Mouse (Mus musculus) layer of hippocampus, adult 8-10 months (tissue): Measurements from ENCODE around the gene Dlx5. TPM values are rescaled to one million over a fixed set of nuclear protein-coding genes. Genes with fewer than 3 reads are reported as not detected.

Experiments
- DNase-seq, 2 experiments: peaks; one replicate each; pipeline ENCODE4 v3.0.0; 2022; ENCODE audit warnings: low spot score in 2 of 2
- total RNA-seq, 4 experiments: library from RNA; stranded (reverse); gene quantifications; 2 replicates each; pipeline ENCODE4 v1.2.4; 2022

Dlx5 gene
- total RNA-seq, result 1 to 10 TPM; 3.8 to 6.0 (median 4.7) TPM

GRCm38 (mm10) chr6:6881638-6882190, at the start of gene Dlx5:
Gene Dlx5 (minus strand): TSS chr6:6882085.
- DNase-seq, result peak in 1 of 2 experiments; percentile 36

- DNase-seq, result no peak
These were observed 49.6 kb upstream of the Dlx5 start for GRCm38 (mm10) chr6:6931507-6931906.

GRCm38 (mm10) chr6:6930831-6931230, 48.9 kb upstream of the Dlx5 start:
- no peak for DNase-seq

- peak in 1 of 2 experiments; percentile 4 for DNase-seq
These were observed 43.4 kb upstream of the Dlx5 start for GRCm38 (mm10) chr6:6925264-6925663.

- DNase-seq, result no peak
These were observed 35.4 kb upstream of the Dlx5 start for GRCm38 (mm10) chr6:6917334-6917733.

- no peak for DNase-seq
These were observed 33.6 kb upstream of the Dlx5 start for GRCm38 (mm10) chr6:6915526-6915915.

GRCm38 (mm10) chr6:6914849-6915525, 33.1 kb upstream of the Dlx5 start:
- peak in 1 of 2 experiments; percentile 33 for DNase-seq

- no peak for DNase-seq
These were observed 32.4 kb upstream of the Dlx5 start for GRCm38 (mm10) chr6:6914304-6914703.

GRCm38 (mm10) chr6:6909586-6909985, 27.7 kb upstream of the Dlx5 start:
- DNase-seq, result no peak

- no peak for DNase-seq
These were observed 8.2 kb upstream of the Dlx5 start for GRCm38 (mm10) chr6:6890047-6890446.

- no peak for DNase-seq
These were observed 4.3 kb upstream of the Dlx5 start for GRCm38 (mm10) chr6:6886225-6886624.

- DNase-seq, result peak in 1 of 2 experiments; percentile 51
These were observed 3.0 kb upstream of the Dlx5 start for GRCm38 (mm10) chr6:6884897-6885296.

GRCm38 (mm10) chr6:6882266-6882797, 447 bp upstream of the Dlx5 start:
- DNase-seq, result peak in 1 of 2 experiments; percentile 4

GRCm38 (mm10) chr6:6881115-6881637, 709 bp downstream of the Dlx5 start:
- no peak for DNase-seq

GRCm38 (mm10) chr6:6880361-6881114, 1.3 kb downstream of the Dlx5 start:
- DNase-seq, result no peak

GRCm38 (mm10) chr6:6879371-6880325, 2.2 kb downstream of the Dlx5 start:
- peak in 1 of 2 experiments; percentile 6 for DNase-seq

- DNase-seq, result no peak
These were observed 3.0 kb downstream of the Dlx5 start for GRCm38 (mm10) chr6:6878841-6879291.

GRCm38 (mm10) chr6:6877981-6878840, 3.7 kb downstream of the Dlx5 start:
- no peak for DNase-seq

- DNase-seq, result no peak
These were observed 4.5 kb downstream of the Dlx5 start for GRCm38 (mm10) chr6:6877346-6877910.
